Mouse (Mus musculus) heart, embryonic 15.5 days (tissue): ENCODE measurements at regions not wholly inside any gene's neighbourhood (a gene's known extent, or its start where the extent isn't known, plus 50 kb on each side); places are given as distances from the start of the nearest gene placed in this dataset.

ENCODE experiments used
- ATAC-seq: fragments of 200-750 bp; cut with Nextera tagmentation; replicated peaks from 2 replicates; pipeline ENCODE4 v1.8.0; 2017; ENCODE audit warnings: low read depth, moderate TSS enrichment; ENCODE audit not compliant: insufficient number of reproducible peaks, insufficient read depth, low FRiP score
- H3K27ac ChIP-seq: fragments of 300-500 bp; sonication (generic); 2 replicates; pipeline ENCODE4 v1.5.1; 2015; ENCODE audit warnings: mild to moderate bottlenecking, inconsistent platforms
- H3K27me3 ChIP-seq: fragments of 300-500 bp; sonication (generic); 2 replicates; pipeline ENCODE4 v1.6.1; 2015; ENCODE audit warnings: inconsistent platforms
- H3K36me3 ChIP-seq: fragments of 300-500 bp; sonication (generic); 2 replicates; pipeline ENCODE4 v1.6.1; 2015; ENCODE audit warnings: mild to moderate bottlenecking, inconsistent platforms
- H3K4me1 ChIP-seq: fragments of 300-500 bp; sonication (generic); replicated peaks from 2 replicates; pipeline ENCODE4 v1.6.1; 2015; ENCODE audit warnings: inconsistent platforms
- H3K4me2 ChIP-seq: fragments of 300-500 bp; sonication (generic); 2 replicates; pipeline ENCODE4 v1.6.1; 2015; ENCODE audit warnings: inconsistent platforms, mild to moderate bottlenecking, moderate library complexity
- H3K4me3 ChIP-seq: fragments of 300-500 bp; sonication (generic); 2 replicates; pipeline ENCODE4 v1.5.1; 2015; ENCODE audit warnings: mild to moderate bottlenecking, inconsistent platforms
- H3K9ac ChIP-seq: fragments of 300-500 bp; sonication (generic); 2 replicates; pipeline ENCODE4 v1.6.1; 2015; ENCODE audit warnings: mild to moderate bottlenecking, inconsistent platforms
- H3K9me3 ChIP-seq: fragments of 300-500 bp; sonication (generic); replicated peaks from 2 replicates; pipeline ENCODE4 v1.6.1; 2016; ENCODE audit warnings: inconsistent platforms
- WGBS: fragments of 180-500 bp; shearing (Covaris S2); methylation state at CpG from one replicate; pipeline ENCODE4 v1.1.7; 2015; ENCODE audit warnings: mixed read lengths; 5-methylcytosine and 5-hydroxymethylcytosine counted together

DNA sequence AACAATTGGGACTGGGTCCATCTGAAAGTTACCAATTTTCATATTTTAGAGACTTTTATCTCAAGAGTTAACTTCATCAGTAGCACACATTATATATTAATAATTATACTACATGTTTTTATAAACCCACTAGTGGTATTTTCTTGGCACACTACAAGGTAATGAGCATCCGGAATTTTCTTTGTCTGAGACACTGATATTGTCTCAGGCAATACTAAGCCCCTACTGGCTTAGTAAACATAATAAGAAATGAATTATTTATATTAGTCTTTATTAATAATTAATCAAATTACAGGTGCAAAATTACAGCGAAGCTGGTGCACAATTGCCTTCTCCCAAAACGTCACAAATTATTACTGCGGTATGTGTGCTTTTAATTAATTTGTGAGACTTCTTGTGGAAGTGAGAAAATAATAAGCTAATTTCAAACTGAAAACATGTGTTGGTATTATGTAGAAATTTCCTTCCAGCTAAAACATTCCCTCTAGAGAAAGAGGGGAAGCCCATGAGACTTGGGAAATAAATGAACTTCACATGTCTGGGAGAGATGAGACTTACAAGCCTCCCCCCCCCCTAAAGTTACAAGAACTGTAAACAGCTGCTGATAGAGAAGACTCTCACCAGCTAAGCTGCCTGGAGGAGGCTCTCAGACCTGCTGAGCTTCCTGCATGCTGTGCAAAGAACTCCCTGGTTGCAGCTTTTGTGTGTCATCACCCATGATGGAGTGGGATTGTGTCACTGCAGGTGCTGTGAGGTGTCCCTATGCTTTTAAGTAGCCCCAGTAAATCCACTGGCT is 583.9 kb downstream of the Ipo11 start:
- no peak for ATAC-seq
- H3K9ac ChIP-seq, result no peak overlapping the region
- no peak overlapping the region for H3K4me2 ChIP-seq
- no peaks in the 10 kb centered on the region for H3K9me3 ChIP-seq
- H3K36me3 ChIP-seq, result no peaks in the 10 kb centered on the region
- no peak overlapping the region for H3K4me3 ChIP-seq
- WGBS, result 71% methylated on average over 4 of the region's 4 CpGs
- H3K27me3 ChIP-seq, result no peaks in the 10 kb centered on the region
- H3K4me1 ChIP-seq, result no peaks in the 10 kb centered on the region
- no peak overlapping the region for H3K27ac ChIP-seq

DNA sequence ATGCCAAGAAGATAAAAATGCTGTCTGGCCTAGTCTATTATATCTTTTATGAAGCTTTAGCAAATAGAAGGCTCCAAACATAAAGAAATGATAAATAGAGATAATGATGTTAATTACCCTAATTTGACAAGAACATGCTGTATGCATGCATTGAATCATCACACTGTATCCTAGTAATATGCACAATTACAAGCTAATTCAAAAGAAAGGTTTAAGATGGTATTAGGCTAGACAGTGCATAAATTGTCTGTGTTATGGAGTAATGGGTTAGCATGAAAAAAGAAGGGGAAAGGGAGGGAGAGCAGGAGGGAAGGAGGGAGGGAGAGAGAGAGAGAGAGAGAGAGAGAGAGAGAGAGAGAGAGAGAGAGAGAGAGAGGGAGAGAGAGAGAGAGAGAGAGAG is 604.7 kb downstream of the Ipo11 start:
- Histone ChIP-seq H3K9ac (no peak overlapping the region), H3K4me2 (no peak overlapping the region), H3K27ac (no peak overlapping the region), H3K9me3 (no peaks in the 10 kb centered on the region; the same call in 1 of the 2 replicates), H3K4me1 (no peaks in the 10 kb centered on the region), H3K4me3 (no peak overlapping the region), H3K27me3 (no peaks in the 10 kb centered on the region), H3K36me3 (no peaks in the 10 kb centered on the region)
- no peak for ATAC-seq

DNA sequence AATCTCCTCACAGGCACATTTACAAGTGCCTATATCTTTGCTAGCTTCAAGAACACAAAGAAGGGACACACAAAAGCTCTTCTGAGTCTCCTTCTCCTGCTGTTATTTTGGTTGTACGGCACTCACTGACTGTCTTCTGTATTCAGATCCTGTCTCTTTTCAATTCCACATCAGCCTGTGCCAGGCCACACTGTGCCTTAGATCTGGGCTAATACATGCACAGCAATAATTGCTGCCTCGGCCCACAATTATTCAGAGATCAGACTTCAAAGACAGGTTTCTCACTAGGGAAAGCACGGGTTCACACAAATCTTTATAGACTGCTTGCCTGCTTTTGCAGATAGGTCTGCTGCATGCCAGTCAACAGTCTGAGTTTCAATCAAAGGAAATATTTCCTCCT is 617.8 kb downstream of the Ipo11 start:
- Histone ChIP-seq H3K4me1 (no peaks in the 10 kb centered on the region), H3K27me3 (no peaks in the 10 kb centered on the region), H3K36me3 (no peaks in the 10 kb centered on the region), H3K9ac (no peak overlapping the region), H3K9me3 (no peaks in the 10 kb centered on the region), H3K4me2 (no peak overlapping the region), H3K27ac (no peak overlapping the region), H3K4me3 (no peak overlapping the region)
- WGBS, result 69% methylated on average over 3 of the region's 3 CpGs
- ATAC-seq, result no peak

DNA sequence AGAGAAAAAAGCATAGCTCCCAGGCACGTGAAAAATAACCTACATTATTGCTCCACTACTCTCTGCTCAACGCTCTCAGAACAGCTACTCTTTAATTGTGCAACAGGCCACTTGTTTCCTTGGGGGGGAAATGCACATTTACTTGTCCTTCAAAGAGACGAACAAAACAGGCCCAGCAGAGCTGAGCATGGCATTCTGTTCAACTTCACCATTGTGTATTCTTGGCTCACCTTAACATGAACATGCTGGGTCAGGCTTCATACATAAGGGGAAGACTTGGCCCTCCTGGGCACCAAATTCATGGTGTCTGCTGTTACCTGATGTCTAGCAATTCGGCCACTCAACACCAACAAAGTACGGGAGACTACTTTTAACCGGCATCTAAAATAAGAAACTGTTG is 618.3 kb downstream of the Ipo11 start:
- H3K4me1 ChIP-seq, result no peaks in the 10 kb centered on the region
- no peak overlapping the region for H3K4me3 ChIP-seq
- WGBS, result 78% methylated on average over 6 of the region's 6 CpGs
- no peak for ATAC-seq
- no peaks in the 10 kb centered on the region for H3K27me3 ChIP-seq
- H3K27ac ChIP-seq, result no peak overlapping the region
- H3K4me2 ChIP-seq, result no peak overlapping the region
- no peaks in the 10 kb centered on the region for H3K9me3 ChIP-seq
- no peak overlapping the region for H3K9ac ChIP-seq
- H3K36me3 ChIP-seq, result no peaks in the 10 kb centered on the region

DNA sequence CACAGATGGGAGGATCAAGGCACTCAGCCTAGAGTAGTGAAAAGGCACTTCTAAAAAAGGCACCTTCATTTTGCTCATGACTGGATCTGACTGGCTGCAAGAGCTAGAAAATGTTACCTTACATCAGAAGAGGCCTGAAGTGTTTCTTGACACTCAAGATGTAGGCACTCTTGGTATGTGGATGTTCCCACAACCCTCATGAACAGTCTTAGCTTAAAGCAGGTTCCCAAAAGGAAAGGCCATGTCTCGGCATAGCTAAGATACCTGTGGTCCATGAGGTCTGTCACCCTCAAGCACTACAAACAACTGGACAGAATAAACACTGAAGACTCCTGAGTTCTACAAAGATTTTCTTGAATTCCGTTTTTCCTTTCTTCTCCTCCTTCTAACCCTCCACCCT is 619.5 kb downstream of the Ipo11 start:
- no peak overlapping the region for H3K4me2 ChIP-seq
- no peak for ATAC-seq
- H3K27ac ChIP-seq, result no peak overlapping the region
- 60% methylated on average over 2 of the region's 2 CpGs for WGBS
- no peaks in the 10 kb centered on the region for H3K36me3 ChIP-seq
- no peaks in the 10 kb centered on the region for H3K4me1 ChIP-seq
- no peaks in the 10 kb centered on the region for H3K27me3 ChIP-seq
- no peaks in the 10 kb centered on the region for H3K9me3 ChIP-seq
- no peak overlapping the region for H3K4me3 ChIP-seq
- H3K9ac ChIP-seq, result no peak overlapping the region

DNA sequence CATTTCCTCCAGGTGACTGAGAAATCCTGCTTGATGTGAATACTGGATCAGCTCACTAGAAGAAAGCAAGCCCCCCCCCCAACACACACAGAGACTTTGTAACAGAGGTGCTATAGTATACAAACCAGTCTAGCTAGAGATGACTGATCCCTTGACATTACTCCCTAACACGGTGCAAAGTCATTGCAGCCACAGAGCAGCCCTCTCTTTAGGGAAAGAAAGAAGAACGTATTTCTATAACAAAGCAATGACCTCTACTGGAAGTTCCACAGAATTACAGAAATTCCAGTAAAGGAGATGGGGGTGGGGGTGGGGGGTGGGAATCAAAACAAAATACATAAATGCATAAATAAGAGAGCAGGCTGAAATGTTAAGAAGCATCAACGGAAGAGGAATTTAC is 655.6 kb downstream of the Ipo11 start:
- no peak overlapping the region for H3K27ac ChIP-seq
- H3K27me3 ChIP-seq, result no peaks in the 10 kb centered on the region
- H3K4me2 ChIP-seq, result no peak overlapping the region
- ATAC-seq, result no peak
- H3K36me3 ChIP-seq, result no peaks in the 10 kb centered on the region
- no peaks in the 10 kb centered on the region for H3K9me3 ChIP-seq
- H3K9ac ChIP-seq, result no peak overlapping the region
- no peak overlapping the region for H3K4me3 ChIP-seq
- 40% methylated on average over 3 of the region's 3 CpGs for WGBS
- H3K4me1 ChIP-seq, result no peaks in the 10 kb centered on the region

DNA sequence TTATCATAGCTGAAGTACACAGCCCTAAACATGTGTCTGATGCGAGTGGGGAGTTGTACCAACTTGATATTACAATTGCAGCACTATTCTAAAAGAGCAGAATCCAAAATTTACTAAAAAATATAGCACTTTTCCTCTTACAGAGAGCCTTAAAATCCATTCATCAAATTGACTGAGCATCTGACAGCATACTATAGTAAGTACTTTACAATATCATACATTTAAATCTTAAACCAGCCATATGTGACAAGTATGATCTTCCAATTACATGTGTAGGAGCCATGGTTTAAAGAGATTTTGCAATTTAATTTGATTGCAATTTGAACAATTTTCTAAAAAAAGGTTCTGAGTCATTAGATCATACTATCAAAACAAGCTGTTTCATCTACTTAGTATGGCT is 676.9 kb downstream of the Ipo11 start:
- H3K9me3 ChIP-seq, result no peaks in the 10 kb centered on the region
- H3K4me1 ChIP-seq, result no peaks in the 10 kb centered on the region
- no peak overlapping the region for H3K4me2 ChIP-seq
- no peak overlapping the region for H3K9ac ChIP-seq
- 54% methylated on average over 1 of the region's 1 CpGs for WGBS
- no peak overlapping the region for H3K27ac ChIP-seq
- H3K4me3 ChIP-seq, result no peak overlapping the region
- no peaks in the 10 kb centered on the region for H3K27me3 ChIP-seq
- H3K36me3 ChIP-seq, result no peaks in the 10 kb centered on the region
- ATAC-seq, result no peak
